Mouse (Mus musculus) midbrain, embryonic 14.5 days (tissue): Measurements from ENCODE around the gene Yars. TPM values are rescaled to one million over a fixed set of nuclear protein-coding genes. Genes with fewer than 3 reads are reported as not detected.
A peak's percentile ranks its signal among the peaks of the same experiment; 100 is the strongest.

ENCODE experiments used
- ATAC-seq: fragments of 200-750 bp; cut with Nextera tagmentation; 2 replicates; pipeline ENCODE4 v1.8.0; 2017; ENCODE audit warnings: moderate number of reproducible peaks, moderate library complexity; ENCODE audit not compliant: low FRiP score, low TSS enrichment
- DNase-seq: peaks from one replicate; pipeline ENCODE4 v3.0.0-alpha.2; 2015
- H3K27ac ChIP-seq: fragments of 300-500 bp; sonication (generic); replicated peaks from 2 replicates; pipeline ENCODE4 v1.5.1; 2014; ENCODE audit warnings: mild to moderate bottlenecking, low read depth, low read length, moderate library complexity
- H3K27me3 ChIP-seq: fragments of 300-500 bp; sonication (generic); 2 replicates; pipeline ENCODE4 v1.6.1; 2014; ENCODE audit warnings: low read length, control low read depth, mixed read lengths; ENCODE audit not compliant: control insufficient read depth, insufficient read depth
- H3K36me3 ChIP-seq: fragments of 300-500 bp; sonication (generic); 2 replicates; pipeline ENCODE4 v1.6.1; 2014; ENCODE audit warnings: low read length, control low read depth; ENCODE audit not compliant: control insufficient read depth, insufficient read depth
- H3K4me1 ChIP-seq: fragments of 300-500 bp; sonication (generic); 2 replicates; pipeline ENCODE4 v1.6.1; 2014; ENCODE audit warnings: mild to moderate bottlenecking, antibody characterized with exemption, low read length, control low read depth; ENCODE audit not compliant: control insufficient read depth, insufficient read depth
- H3K4me2 ChIP-seq: fragments of 300-500 bp; sonication (generic); 2 replicates; pipeline ENCODE4 v1.6.1; 2014; ENCODE audit warnings: mild to moderate bottlenecking, low read length, moderate library complexity
- H3K4me3 ChIP-seq: fragments of 300-500 bp; sonication (generic); replicated peaks from 2 replicates; pipeline ENCODE4 v1.5.1; 2014; ENCODE audit warnings: low read depth, low read length
- H3K9ac ChIP-seq: fragments of 300-500 bp; sonication (generic); replicated peaks from 2 replicates; pipeline ENCODE4 v1.6.1; 2014; ENCODE audit warnings: mild to moderate bottlenecking, low read length, moderate library complexity
- H3K9me3 ChIP-seq: fragments of 300-500 bp; sonication (generic); 2 replicates; pipeline ENCODE4 v1.6.1; 2016; ENCODE audit warnings: low read length, control low read depth, mixed read lengths; ENCODE audit not compliant: control insufficient read depth
- WGBS: fragments of 180-500 bp; shearing (Covaris S2); extraction: QIAGEN DNeasy Blood & Tissue Kit; methylation state at CpG from one replicate; pipeline ENCODE4 v1.1.7; 2014; 5-methylcytosine and 5-hydroxymethylcytosine counted together
- polyA plus RNA-seq: library from polyadenylated mRNA; unstranded; fragments of >200 nt; fragmentation: Nextera tagmentation; extraction: Ambion mirVana; gene quantifications from 2 replicates; pipeline ENCODE4 v1.2.1, GENCODE M21; 2014

Yars gene
- polyA plus RNA-seq, 1 experiment from 2014 or later: 116 TPM

GRCm38 (mm10) chr4:129263225-129264021, 73.9 kb downstream of the Yars start:
- H3K27ac ChIP-seq: no peak overlapping the region
- no peak overlapping the region for H3K4me2 ChIP-seq
- H3K4me1 ChIP-seq: peaks cover 12% of the 10 kb centered on the region; the same call in 1 of the 2 replicates
- H3K4me3 ChIP-seq: no peak overlapping the region
- H3K27me3 ChIP-seq: no peaks in the 10 kb centered on the region
- WGBS: 48% methylated on average over 19 of the region's 19 CpGs
- ATAC-seq: no peak
- H3K9ac ChIP-seq: no peak overlapping the region
- DNase-seq: no peak
- H3K36me3 ChIP-seq: no peaks in the 10 kb centered on the region
- H3K9me3 ChIP-seq: no peaks in the 10 kb centered on the region

DNA sequence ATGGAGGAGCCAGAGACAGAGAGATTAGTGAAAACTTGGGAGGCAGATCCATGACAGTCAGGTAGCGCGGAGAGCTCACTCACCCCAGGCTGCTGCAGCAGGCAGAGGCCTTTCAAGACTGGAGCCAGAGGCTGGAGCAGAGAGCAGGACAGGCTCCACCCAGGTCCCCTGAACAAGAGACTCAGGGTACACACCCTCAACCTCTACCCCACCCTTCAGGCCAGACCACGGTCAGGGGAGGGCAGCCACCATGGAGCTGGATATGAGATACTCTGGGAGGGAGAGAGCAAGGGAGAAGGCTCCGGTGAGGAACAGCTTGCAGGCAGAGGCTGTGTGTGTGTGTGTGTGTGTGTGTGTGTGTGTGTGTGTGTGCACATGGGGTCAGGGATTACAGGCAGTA, 76.6 kb downstream of the Yars start:
- no peak for ATAC-seq
- H3K4me2 ChIP-seq: no peak overlapping the region
- no peak for DNase-seq
- no peaks in the 10 kb centered on the region for H3K4me1 ChIP-seq
- WGBS: 83% methylated on average over 4 of the region's 4 CpGs
- no peak overlapping the region for H3K9ac ChIP-seq
- H3K4me3 ChIP-seq: no peak overlapping the region
- no peaks in the 10 kb centered on the region for H3K36me3 ChIP-seq
- no peak overlapping the region for H3K27ac ChIP-seq
- no peaks in the 10 kb centered on the region for H3K27me3 ChIP-seq
- no peaks in the 10 kb centered on the region for H3K9me3 ChIP-seq

DNA sequence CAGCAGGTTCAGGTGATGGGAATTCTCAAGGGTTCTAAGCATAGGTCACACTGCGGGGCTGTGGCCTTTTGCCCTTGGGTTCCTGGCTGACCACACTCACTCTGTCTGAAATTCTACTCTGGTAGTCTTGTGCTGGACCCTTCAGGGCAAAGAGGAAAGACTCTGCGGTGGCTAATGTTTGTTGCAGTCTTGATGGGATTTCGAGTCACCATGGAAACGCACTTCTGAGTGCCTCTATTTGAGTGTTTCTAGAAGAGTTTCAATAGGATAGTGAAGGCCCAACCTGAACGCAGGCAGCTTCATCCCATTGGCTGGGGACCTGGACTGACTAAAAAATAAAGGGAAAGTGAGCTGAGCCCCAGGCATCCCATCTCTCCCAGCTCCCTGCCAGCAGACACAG, 77.3 kb downstream of the Yars start:
- Histone ChIP-seq H3K9me3 (no peaks in the 10 kb centered on the region), H3K9ac (no peak overlapping the region), H3K4me2 (no peak overlapping the region), H3K4me3 (no peak overlapping the region), H3K27ac (no peak overlapping the region), H3K27me3 (no peaks in the 10 kb centered on the region), H3K36me3 (no peaks in the 10 kb centered on the region), H3K4me1 (no peaks in the 10 kb centered on the region)
- 59% methylated on average over 5 of the region's 5 CpGs for WGBS
- no peak for ATAC-seq
- peak; percentile 27 for DNase-seq

- no peak overlapping the region for H3K4me3 ChIP-seq
- H3K36me3 ChIP-seq: no peaks in the 10 kb centered on the region
- H3K27ac ChIP-seq: no peak overlapping the region
- no peaks in the 10 kb centered on the region for H3K9me3 ChIP-seq
- DNase-seq (no peak), ATAC-seq (no peak)
- H3K9ac ChIP-seq: no peak overlapping the region
- WGBS: 48% methylated on average over 1 of the region's 1 CpGs
- H3K27me3 ChIP-seq: no peaks in the 10 kb centered on the region
- no peaks in the 10 kb centered on the region for H3K4me1 ChIP-seq
- no peak overlapping the region for H3K4me2 ChIP-seq
These were observed 79.1 kb downstream of the Yars start for GRCm38 (mm10) chr4:129268698-129269097.

Other genes with a start within 250 kb of the Yars start
- gene Azin2, start 227.3 kb upstream of the Yars start, polyA plus RNA-seq: 18.0 and 19.6 TPM in 2 replicates
- 54.5 and 63.3 TPM in 2 replicates for gene Ak2, start 197.8 kb upstream of the Yars start, polyA plus RNA-seq
- 33.8 and 35.3 TPM in 2 replicates for gene Rnf19b, start 131.5 kb upstream of the Yars start, polyA plus RNA-seq
- gene Tmem54, start 84.2 kb upstream of the Yars start, polyA plus RNA-seq: not detected in 2 replicates
- gene Hpca, start 67.7 kb upstream of the Yars start, polyA plus RNA-seq: 26.4 and 31.7 TPM in 2 replicates
- 5.6 and 8.0 TPM in 2 replicates for gene Fndc5, start 52.8 kb upstream of the Yars start, polyA plus RNA-seq
- gene S100pbp, start within 50 bp of the Yars start, polyA plus RNA-seq: 18.2 and 23.7 TPM in 2 replicates
- gene C77080, start 71.6 kb downstream of the Yars start, polyA plus RNA-seq: 7.0 and 8.4 TPM in 2 replicates
- 0.34 and 0.54 TPM in 2 replicates for gene Sync, start 97.9 kb downstream of the Yars start, polyA plus RNA-seq
- gene Rbbp4, start 145.6 kb downstream of the Yars start, polyA plus RNA-seq: 280 and 349 TPM in 2 replicates
- gene Zbtb8os, start 145.9 kb downstream of the Yars start, polyA plus RNA-seq: 22.9 and 26.3 TPM in 2 replicates
- 12.4 and 13.3 TPM in 2 replicates for gene Zbtb8a, start 188.4 kb downstream of the Yars start, polyA plus RNA-seq